Mouse (Mus musculus) MEL (cell line): ENCODE results near the gene Aknad1. TPM values are rescaled to one million over a fixed set of nuclear protein-coding genes. Genes with fewer than 3 reads are reported as not detected.

Experiments used
- DNase-seq: peaks from one replicate; pipeline ENCODE4 v3.0.0; 2011; ENCODE audit warnings: low read depth, low spot score
- H3K27ac ChIP-seq: 2 replicates; pipeline ENCODE4 v1.5.1; 2012; ENCODE audit warnings: low read depth, mild to moderate bottlenecking, control low read depth, low read length, moderate library complexity; ENCODE audit not compliant: control insufficient read depth
- H3K27me3 ChIP-seq, 2 experiments: fragments of 150-350 bp in 1 of 2; sonication (generic) in 1 of 2; 2 replicates each; pipeline ENCODE4 v1.6.1; 2012; ENCODE audit warnings: low read length in 2 of 2, mild to moderate bottlenecking in 2 of 2, improper control_type of control experiment in 1 of 2, moderate library complexity in 1 of 2; ENCODE audit not compliant: insufficient read depth in 2 of 2, control insufficient read depth in 1 of 2
- H3K36me3 ChIP-seq, 2 experiments: 2 replicates each; pipeline ENCODE4 v1.6.1; 2012 to 2014; ENCODE audit warnings: low read length in 2 of 2, improper control_type of control experiment in 1 of 2, inconsistent platforms in 1 of 2, mild to moderate bottlenecking in 1 of 2; ENCODE audit not compliant: insufficient read depth in 2 of 2, control insufficient read depth in 1 of 2
- H3K4me1 ChIP-seq, 2 experiments: fragments of 150-350 bp in 1 of 2; sonication (generic) in 1 of 2; 2 replicates each; pipeline ENCODE4 v1.6.1; 2012; ENCODE audit warnings: low read length in 2 of 2, improper control_type of control experiment in 1 of 2, mild to moderate bottlenecking in 1 of 2; ENCODE audit not compliant: insufficient read depth in 2 of 2, control insufficient read depth in 1 of 2
- H3K4me3 ChIP-seq, 2 experiments: fragments of 150-350 bp in 1 of 2; sonication (generic) in 1 of 2; 2 replicates each; pipeline ENCODE4 v1.5.1; 2012; ENCODE audit warnings: low read depth in 2 of 2, low read length in 2 of 2, mild to moderate bottlenecking in 2 of 2, moderate library complexity in 2 of 2, control low read depth in 1 of 2, improper control_type of control experiment in 1 of 2; ENCODE audit not compliant: control insufficient read depth in 1 of 2, insufficient read depth in 1 of 2
- H3K79me2 ChIP-seq: 2 replicates; pipeline ENCODE4 v1.6.1; 2012; ENCODE audit warnings: mild to moderate bottlenecking, low read length, moderate library complexity; ENCODE audit not compliant: control insufficient read depth, poor library complexity, insufficient read depth
- H3K9ac ChIP-seq: 2 replicates; pipeline ENCODE4 v1.6.1; 2012; ENCODE audit warnings: low read depth, mild to moderate bottlenecking, control low read depth, low read length, moderate library complexity; ENCODE audit not compliant: control insufficient read depth, poor library complexity, severe bottlenecking
- H3K9me3 ChIP-seq: fragments of 150-350 bp; sonication (generic); replicated peaks from 2 replicates; pipeline ENCODE4 v1.6.1; 2012; ENCODE audit warnings: mild to moderate bottlenecking, low read length, improper control_type of control experiment, moderate library complexity; ENCODE audit not compliant: insufficient read depth
- BHLHE40 ChIP-seq: IDR thresholded peaks from 2 replicates; pipeline ENCODE4 v1.6.1; 2012; ENCODE audit warnings: low read depth, mild to moderate bottlenecking, inconsistent platforms, low read length, improper control_type of control experiment, borderline replicate concordance
- CHD1 ChIP-seq: IDR thresholded peaks from 2 replicates; pipeline ENCODE4 v1.6.1; 2012; ENCODE audit warnings: low read depth, mild to moderate bottlenecking, inconsistent platforms, low read length, improper control_type of control experiment
- CHD2 ChIP-seq: IDR thresholded peaks from 2 replicates; pipeline ENCODE4 v1.6.1; 2011; ENCODE audit warnings: low read length, improper control_type of control experiment
- CTCF ChIP-seq, 3 experiments: IDR thresholded peaks in 2 of 3; conservative IDR thresholded peaks in 1 of 3; 2 replicates each; pipeline ENCODE4 v1.5.1; 2011 to 2012; ENCODE audit warnings: low read length in 3 of 3, low read depth in 2 of 3, mild to moderate bottlenecking in 2 of 3, improper control_type of control experiment in 1 of 3, inconsistent platforms in 1 of 3, mixed read lengths in 1 of 3, moderate library complexity in 1 of 3; ENCODE audit not compliant: control insufficient read depth in 1 of 3, insufficient read depth in 1 of 3, poor library complexity in 1 of 3, severe bottlenecking in 1 of 3
- E2F4 ChIP-seq: IDR thresholded peaks from 2 replicates; pipeline ENCODE4 v1.6.1; 2011; ENCODE audit warnings: low read depth, low read length, improper control_type of control experiment, borderline replicate concordance
- ELF1 ChIP-seq: IDR thresholded peaks from 2 replicates; pipeline ENCODE4 v1.6.1; 2014; ENCODE audit warnings: low read depth, mild to moderate bottlenecking, inconsistent platforms, low read length, improper control_type of control experiment, moderate library complexity
- EP300 ChIP-seq, 2 experiments: IDR thresholded peaks; 2 replicates each; pipeline ENCODE4 v1.6.1; 2011; ENCODE audit warnings: improper control_type of control experiment in 2 of 2, low read length in 2 of 2, low read depth in 1 of 2, mild to moderate bottlenecking in 1 of 2
- ETS1 ChIP-seq: IDR thresholded peaks from 2 replicates; pipeline ENCODE4 v1.6.1; 2012; ENCODE audit warnings: low read depth, mild to moderate bottlenecking, inconsistent platforms, low read length, improper control_type of control experiment, moderate library complexity
- GABPA ChIP-seq: IDR thresholded peaks from 2 replicates; pipeline ENCODE4 v1.6.1; 2012; ENCODE audit warnings: low read depth, mild to moderate bottlenecking, inconsistent platforms, low read length, improper control_type of control experiment, moderate library complexity
- GATA1 ChIP-seq: IDR thresholded peaks from 2 replicates; pipeline ENCODE4 v1.6.1; 2011; ENCODE audit warnings: low read depth, low read length, improper control_type of control experiment
- JUND ChIP-seq: IDR thresholded peaks from 2 replicates; pipeline ENCODE4 v1.6.1; 2011; ENCODE audit warnings: low read depth, mild to moderate bottlenecking, improper control_type of control experiment, low read length
- MAFK ChIP-seq: IDR thresholded peaks from 2 replicates; pipeline ENCODE4 v1.6.1; 2011; ENCODE audit warnings: low read depth, mild to moderate bottlenecking, low read length, improper control_type of control experiment, borderline replicate concordance
- MAX ChIP-seq: IDR thresholded peaks from 2 replicates; pipeline ENCODE4 v1.6.1; 2011; ENCODE audit warnings: low read length, improper control_type of control experiment
- MEF2A ChIP-seq: IDR thresholded peaks from 2 replicates; pipeline ENCODE4 v1.6.1; 2014; ENCODE audit warnings: low read depth, mild to moderate bottlenecking, inconsistent platforms, low read length, improper control_type of control experiment; ENCODE audit not compliant: poor library complexity, insufficient replicate concordance, severe bottlenecking; ENCODE audit errors: extremely low read depth
- MXI1 ChIP-seq: IDR thresholded peaks from 2 replicates; pipeline ENCODE4 v1.6.1; 2011; ENCODE audit warnings: mild to moderate bottlenecking, low read depth, low read length, improper control_type of control experiment
- MYC ChIP-seq: IDR thresholded peaks from 2 replicates; pipeline ENCODE4 v1.6.1; 2011; ENCODE audit warnings: low read depth, mild to moderate bottlenecking, low read length, improper control_type of control experiment, moderate library complexity
- NRF1 ChIP-seq: IDR thresholded peaks from 2 replicates; pipeline ENCODE4 v1.6.1; 2014; ENCODE audit warnings: low read depth, mild to moderate bottlenecking, inconsistent platforms, low read length, improper control_type of control experiment, moderate library complexity; ENCODE audit not compliant: poor library complexity, insufficient read depth, severe bottlenecking
- POLR2A ChIP-seq, 2 experiments: IDR thresholded peaks; 2 replicates each; pipeline ENCODE4 v1.6.1; 2011 to 2012; ENCODE audit warnings: low read length in 2 of 2, mild to moderate bottlenecking in 2 of 2, control low read depth in 1 of 2, improper control_type of control experiment in 1 of 2, low read depth in 1 of 2, moderate library complexity in 1 of 2; ENCODE audit not compliant: control insufficient read depth in 1 of 2, insufficient read depth in 1 of 2, poor library complexity in 1 of 2
- POLR2AphosphoS5 ChIP-seq: IDR thresholded peaks from 2 replicates; pipeline ENCODE4 v1.6.1; 2012; ENCODE audit warnings: low read depth, borderline replicate concordance, mild to moderate bottlenecking, inconsistent platforms, low read length, moderate library complexity, mixed read lengths
- RAD21 ChIP-seq: IDR thresholded peaks from 2 replicates; pipeline ENCODE4 v1.6.1; 2011; ENCODE audit warnings: mild to moderate bottlenecking, low read depth, low read length, improper control_type of control experiment
- RCOR1 ChIP-seq: IDR thresholded peaks from 2 replicates; pipeline ENCODE4 v1.6.1; 2012; ENCODE audit warnings: low read depth, mild to moderate bottlenecking, inconsistent platforms, low read length, improper control_type of control experiment
- SIN3A ChIP-seq: IDR thresholded peaks from 2 replicates; pipeline ENCODE4 v1.6.1; 2012; ENCODE audit warnings: low read length, improper control_type of control experiment, inconsistent platforms
- UBTF ChIP-seq: IDR thresholded peaks from 2 replicates; pipeline ENCODE4 v1.6.1; 2012; ENCODE audit warnings: low read depth, mild to moderate bottlenecking, inconsistent platforms, low read length, improper control_type of control experiment, moderate library complexity, borderline replicate concordance; ENCODE audit not compliant: insufficient read depth
- USF2 ChIP-seq, 2 experiments: IDR thresholded peaks; 2 replicates each; pipeline ENCODE4 v1.6.1; 2011 to 2012; ENCODE audit warnings: improper control_type of control experiment in 2 of 2, low read length in 2 of 2, borderline replicate concordance in 1 of 2, inconsistent platforms in 1 of 2, low read depth in 1 of 2, mild to moderate bottlenecking in 1 of 2; ENCODE audit not compliant: insufficient read depth in 1 of 2
- ZMIZ1 ChIP-seq: IDR thresholded peaks from 2 replicates; pipeline ENCODE4 v1.6.1; 2012; ENCODE audit warnings: low read depth, mild to moderate bottlenecking, inconsistent platforms, low read length, improper control_type of control experiment, moderate library complexity
- polyA plus RNA-seq, 2 experiments: library from polyadenylated mRNA; stranded (reverse) in 1 of 2; unstranded in 1 of 2; fragments of >175 nt in 1 of 2; fragments of >200 nt in 1 of 2; gene quantifications; 2 replicates each; pipeline versions ENCODE4 v1.2.1 to v1.2.4; 2012; ENCODE audit warnings: low replicate concordance in 2 of 2, low read depth in 1 of 2; ENCODE audit not compliant: insufficient read length in 2 of 2, insufficient read depth in 1 of 2, missing spikeins in 1 of 2
- total RNA-seq: library from RNA; depleted of rRNA; stranded (reverse); fragments of 300-350 nt; gene quantifications from 2 replicates; pipeline ENCODE4 v1.2.3, GENCODE M21; 2012

Gene Aknad1
- total and polyA plus RNA-seq, 3 experiments = 0.06 TPM; not detected in 2

DNA sequence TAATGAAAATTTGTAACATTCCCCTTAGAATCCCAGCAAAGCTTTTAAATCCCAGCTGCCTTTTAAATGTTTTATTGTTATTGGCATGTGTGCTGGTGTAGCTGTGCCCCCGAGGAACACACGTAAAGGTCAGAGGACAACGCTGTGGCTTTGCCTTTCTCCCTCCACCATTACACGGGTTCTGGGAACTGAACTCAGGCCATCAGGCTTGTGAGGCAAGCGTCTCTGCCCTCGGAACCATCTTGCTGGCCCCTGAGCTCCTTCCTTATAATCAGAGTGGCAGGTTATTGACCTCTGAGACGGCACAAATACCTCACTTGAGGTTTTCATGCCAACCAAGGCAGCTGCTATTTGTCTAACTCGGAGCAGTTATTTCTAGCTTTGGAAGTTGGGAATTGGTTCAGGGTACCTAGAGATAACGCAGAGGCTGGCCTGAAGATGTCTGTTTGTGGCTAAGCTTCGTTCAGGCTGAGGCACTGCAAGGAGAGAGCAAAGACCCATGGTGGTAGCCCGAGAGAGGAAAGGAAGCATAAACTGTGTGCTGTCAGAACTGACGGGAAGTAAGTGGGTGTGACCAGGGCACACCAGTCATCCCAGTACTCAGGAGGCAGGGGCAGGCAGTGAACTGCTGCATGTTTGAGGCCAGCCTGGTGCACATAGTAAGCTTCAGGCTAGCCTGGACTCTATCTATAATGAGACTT is 48.4 kb downstream of the Aknad1 start:
- Histone ChIP-seq H3K27ac (no peak overlapping the region), H3K4me1 (no peaks in the 10 kb centered on the region), H3K9ac (no peak overlapping the region), H3K36me3 (no peaks in the 10 kb centered on the region; a peak in 1 of 4 replicates), H3K79me2 (no peaks in the 10 kb centered on the region), H3K9me3 (no peaks in the 10 kb centered on the region), H3K27me3 (no peaks in the 10 kb centered on the region), H3K4me3 (no peak overlapping the region)
- no peak for DNase-seq
- TF ChIP-seq CHD2 (no peak), JUND (no peak), MYC (no peak), RCOR1 (no peak), UBTF (no peak), NRF1 (no peak), RAD21 (no peak), POLR2AphosphoS5 (no peak), MEF2A (no peak), GABPA (no peak), MAFK (no peak), ETS1 (no peak), POLR2A (IDR thresholded peaks at IDR 0.05; ENCODE audit: control insufficient read depth in 1 of 2, insufficient read depth in 1 of 2, low read depth in 1 of 2, low read length in 2 of 2, poor library complexity in 1 of 2) (no peak), USF2 (IDR thresholded peaks at IDR 0.05; ENCODE audit: borderline replicate concordance in 1 of 2, insufficient read depth in 1 of 2, low read depth in 1 of 2, low read length in 2 of 2) (no peak), ELF1 (no peak), GATA1 (no peak)

DNA sequence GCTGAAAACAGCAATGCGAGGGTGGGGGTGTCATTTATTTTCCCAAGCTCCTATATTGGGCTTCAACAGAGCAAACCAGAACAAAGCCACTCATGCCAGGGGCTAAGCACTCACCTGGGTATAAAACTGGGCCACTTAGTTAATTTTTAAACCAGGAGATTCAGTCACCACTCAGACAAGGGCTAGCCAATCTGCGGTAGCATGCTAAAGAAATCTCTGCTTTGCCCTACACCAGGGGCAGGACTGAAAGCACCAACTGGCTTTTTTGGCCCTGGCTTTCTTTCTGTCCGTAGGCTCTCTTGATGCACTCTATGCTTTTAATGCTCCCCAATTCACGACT is 49.0 kb downstream of the Aknad1 start:
- TF ChIP-seq EP300 (IDR thresholded peaks at IDR 0.05; ENCODE audit: low read depth in 1 of 2, low read length in 2 of 2) (no peak), MYC (no peak), POLR2A (IDR thresholded peaks at IDR 0.05; ENCODE audit: control insufficient read depth in 1 of 2, insufficient read depth in 1 of 2, low read depth in 1 of 2, low read length in 2 of 2, poor library complexity in 1 of 2) (no peak), RAD21 (no peak), MXI1 (no peak), GATA1 (no peak), ZMIZ1 (no peak), SIN3A (no peak), CTCF (IDR thresholded peaks at IDR 0.05 in 2 of 3, conservative IDR thresholded peaks at IDR 0.05 in 1 of 3; ENCODE audit: control insufficient read depth in 1 of 3, insufficient read depth in 1 of 3, low read depth in 2 of 3, low read length in 3 of 3, poor library complexity in 1 of 3, severe bottlenecking in 1 of 3) (no peak), MEF2A (no peak), MAX (no peak), E2F4 (no peak), ETS1 (no peak), BHLHE40 (no peak), RCOR1 (no peak), CHD1 (no peak)
- Histone ChIP-seq H3K9ac (no peak overlapping the region), H3K4me1 (no peaks in the 10 kb centered on the region), H3K9me3 (no peaks in the 10 kb centered on the region), H3K27me3 (no peaks in the 10 kb centered on the region), H3K36me3 (no peaks in the 10 kb centered on the region; a peak in 1 of 4 replicates), H3K4me3 (no peak overlapping the region), H3K79me2 (no peaks in the 10 kb centered on the region), H3K27ac (no peak overlapping the region)
- no peak for DNase-seq
